Mouse (Mus musculus): ENCODE measurements around the gene Vps41.

Gene Vps41

GRCm38 (mm10) chr13:18868030-18868490 lies 151.0 kb downstream of the Vps41 start:
- no peak for DNase-seq (ENCODE audit: extremely low spot score, low read depth, low spot score)

- no peak for DNase-seq (ENCODE audit: extremely low spot score, low read depth, low spot score)
These were observed 151.7 kb downstream of the Vps41 start for GRCm38 (mm10) chr13:18868825-18869224.

DNA sequence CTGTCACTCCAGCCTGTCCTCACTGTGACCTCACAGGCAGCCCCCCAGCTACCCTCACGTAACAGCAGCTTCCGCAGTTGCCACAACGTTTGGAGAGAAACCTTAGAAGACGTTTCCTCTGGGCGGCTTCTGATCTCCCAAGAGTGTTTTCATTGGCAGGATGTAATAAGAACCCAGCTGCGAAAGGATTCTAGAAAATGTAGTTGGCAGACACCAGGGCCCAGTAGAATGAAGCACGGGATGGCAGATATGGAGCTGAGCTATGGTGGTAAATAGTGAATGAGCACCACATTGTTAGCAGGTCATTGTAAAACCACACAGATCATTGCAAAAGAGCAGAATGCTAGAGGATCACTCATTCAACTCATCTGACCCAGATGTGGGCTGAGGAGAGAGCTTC lies 158.2 kb downstream of the Vps41 start:
- no peak for DNase-seq (ENCODE audit: extremely low spot score, low read depth, low spot score)

GRCm38 (mm10) chr13:18892910-18893309 lies 175.8 kb downstream of the Vps41 start:
- DNase-seq (ENCODE audit: extremely low spot score, low read depth, low spot score) = no peak

GRCm38 (mm10) chr13:18896789-18897188 lies 179.7 kb downstream of the Vps41 start:
- DNase-seq (ENCODE audit: extremely low spot score, low read depth, low spot score) = no peak

DNA sequence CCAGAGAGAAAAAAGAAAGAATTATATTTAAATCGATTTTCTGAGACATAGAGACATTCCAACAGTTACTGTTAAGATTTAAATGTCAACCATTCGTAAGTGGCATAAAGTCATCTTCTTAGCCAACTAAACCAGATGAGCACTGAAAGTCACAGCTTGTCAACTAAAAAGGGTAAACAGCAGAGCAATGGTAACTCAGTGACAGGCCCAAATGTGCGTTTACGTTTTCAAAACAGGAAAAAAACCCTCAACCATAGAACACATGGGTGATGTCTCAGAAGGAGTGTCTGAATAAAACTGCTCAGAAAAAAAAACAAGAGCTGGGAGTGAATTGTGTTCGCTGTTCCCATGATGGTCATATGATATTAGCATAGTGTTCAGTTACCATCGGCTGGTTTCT lies 186.5 kb downstream of the Vps41 start:
- no peak for DNase-seq (ENCODE audit: extremely low spot score, low read depth, low spot score)

- DNase-seq (ENCODE audit: extremely low spot score, low read depth, low spot score) = no peak
These were observed 197.7 kb downstream of the Vps41 start for GRCm38 (mm10) chr13:18914774-18915173.
